Mouse (Mus musculus) heart, adult 2 months (tissue): ENCODE data around the gene Tgfbr2.

Experiments used
- CTCF ChIP-seq: fragments of 200-600 bp; IDR thresholded peaks from 2 replicates; pipeline ENCODE4 v1.8.1; 2022; ENCODE audit warnings: antibody characterized with exemption, mild to moderate bottlenecking, moderate library complexity
- EP300 ChIP-seq: fragments of 200-500 bp; IDR thresholded peaks from 2 replicates; pipeline ENCODE4 v1.6.1; 2011; ENCODE audit warnings: low read depth, low read length, control low read depth; ENCODE audit not compliant: insufficient read depth
- POLR2A ChIP-seq: fragments of 200-500 bp; IDR thresholded peaks from 2 replicates; pipeline ENCODE4 v1.6.1; 2011; ENCODE audit warnings: mild to moderate bottlenecking, low read depth, low read length, control low read depth; ENCODE audit not compliant: insufficient read depth

DNA sequence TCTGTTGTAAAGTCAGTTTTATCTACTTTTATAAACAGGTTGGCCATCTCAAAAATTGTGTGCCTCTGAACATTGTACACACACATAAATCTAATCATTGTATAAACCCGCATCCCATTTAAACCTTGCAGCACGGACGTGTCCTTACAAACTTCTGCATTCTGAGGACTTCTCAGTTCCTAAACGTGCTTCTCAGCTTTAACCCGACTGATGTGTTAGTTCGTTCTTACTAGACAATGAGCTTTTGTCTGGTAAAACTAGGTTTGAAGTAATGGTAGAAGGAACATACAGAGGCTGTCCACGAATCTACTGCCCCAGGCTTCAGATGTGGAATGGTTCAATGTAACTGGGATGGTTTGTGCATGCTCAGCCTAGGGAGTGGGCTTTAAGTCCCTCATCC lies 41.9 kb upstream of the Tgfbr2 start:
- TF ChIP-seq POLR2A (no peak), CTCF (no peak), EP300 (no peak)
